Mouse (Mus musculus): ENCODE results near the gene Lrrn2. TPM values are rescaled to one million over a fixed set of nuclear protein-coding genes. Genes with fewer than 3 reads are reported as not detected.

Gene Lrrn2
- total RNA-seq, 2 experiments from 2014 or later, result 5.0 to 9.6 TPM

Small RNAs within 50 kb of the gene (microRNA-seq; reads per million reads assigned to microRNA genes)
- gene Gm44300 (ENCODE audit: borderline number of aligned reads in 2 of 2), result 0 reads per million in 2 experiments

Other genes starting within 250 kb of the Lrrn2 start
- 1 to 10 TPM; 3.4 to 5.2 TPM for gene Nfasc, start 138.5 kb upstream of the Lrrn2 start, total RNA-seq (2021)
- 10 to 100 TPM; 65.7 to 68.7 TPM for gene Mdm4, start 150.3 kb downstream of the Lrrn2 start, total RNA-seq (2021)
- gene Pik3c2b, start 165.4 kb downstream of the Lrrn2 start, total RNA-seq (2021), result 1 to 10 TPM; 4.6 to 5.6 TPM

Data from adrenal gland, adult 18-20 months (tissue).